Mouse (Mus musculus) CH12.LX (cell line): ENCODE measurements around the gene Tspan14. TPM values are rescaled to one million over a fixed set of nuclear protein-coding genes. Genes with fewer than 3 reads are reported as not detected.

Experiments
- DNase-seq: peaks from one replicate; pipeline ENCODE4 v3.0.0-alpha.2; 2013; ENCODE audit errors: extremely low read depth
- H3K27ac ChIP-seq: 2 replicates; pipeline ENCODE4 v1.5.1; 2012; ENCODE audit warnings: low read depth, mild to moderate bottlenecking, control low read depth, moderate library complexity; ENCODE audit not compliant: insufficient read depth
- H3K27me3 ChIP-seq: replicated peaks from 2 replicates; pipeline ENCODE3; 2012; ENCODE audit warnings: inconsistent platforms
- H3K36me3 ChIP-seq, 2 experiments: replicated peaks in 1 of 2; 2 replicates each; pipeline versions ENCODE3 to v1.6.1; 2012; ENCODE audit warnings: inconsistent platforms in 1 of 2, low read length in 1 of 2, mild to moderate bottlenecking in 1 of 2, mixed read lengths in 1 of 2, moderate library complexity in 1 of 2; ENCODE audit not compliant: control insufficient read depth in 1 of 2, insufficient read depth in 1 of 2
- H3K4me1 ChIP-seq, 2 experiments: 2 replicates each; pipeline ENCODE4 v1.6.1; 2012; ENCODE audit warnings: inconsistent platforms in 1 of 2, moderate library complexity in 1 of 2; ENCODE audit not compliant: insufficient read depth in 2 of 2, control insufficient read depth in 1 of 2
- H3K4me2 ChIP-seq: 2 replicates; pipeline ENCODE4 v1.6.1; 2012; ENCODE audit warnings: low read depth, mild to moderate bottlenecking, control low read depth; ENCODE audit not compliant: poor library complexity, insufficient read depth, severe bottlenecking
- H3K4me3 ChIP-seq, 3 experiments: fragments of 150-350 bp in 1 of 3; sonication (generic) in 1 of 3; replicated peaks in 1 of 3; 2 replicates each; pipeline versions ENCODE3 to v1.5.1; 2011 to 2012; ENCODE audit warnings: low read depth in 2 of 3, low read length in 2 of 3, mild to moderate bottlenecking in 2 of 3, moderate library complexity in 2 of 3, control low read depth in 1 of 3, improper control_type of control experiment in 1 of 3, inconsistent platforms in 1 of 3, mixed read lengths in 1 of 3; ENCODE audit not compliant: poor library complexity in 1 of 3
- H3K79me2 ChIP-seq: replicated peaks from 2 replicates; pipeline ENCODE4 v1.6.1; 2012; ENCODE audit warnings: mild to moderate bottlenecking, moderate library complexity; ENCODE audit not compliant: control insufficient read depth, poor library complexity, insufficient read depth, severe bottlenecking; ENCODE audit errors: extremely low read depth
- H3K9ac ChIP-seq: 2 replicates; pipeline ENCODE4 v1.6.1; 2012; ENCODE audit warnings: low read depth, mild to moderate bottlenecking, control low read depth, moderate library complexity; ENCODE audit not compliant: insufficient read depth
- H3K9me3 ChIP-seq: replicated peaks from 2 replicates; pipeline ENCODE3; 2012; ENCODE audit warnings: low read length, inconsistent platforms, mixed read lengths
- CHD1 ChIP-seq: IDR thresholded peaks from 2 replicates; pipeline ENCODE4 v1.6.1; 2012; ENCODE audit warnings: low read depth, low read length, improper control_type of control experiment, inconsistent platforms
- E2F4 ChIP-seq: IDR thresholded peaks from 2 replicates; pipeline ENCODE4 v1.6.1; 2011; ENCODE audit warnings: low read depth, low read length, improper control_type of control experiment; ENCODE audit not compliant: insufficient replicate concordance
- ETS1 ChIP-seq: conservative IDR thresholded peaks from 2 replicates; pipeline ENCODE4 v1.6.1; 2012; ENCODE audit warnings: low read depth, mild to moderate bottlenecking, inconsistent platforms, low read length, improper control_type of control experiment, moderate library complexity
- JUN ChIP-seq: IDR thresholded peaks from 2 replicates; pipeline ENCODE4 v1.6.1; 2011; ENCODE audit warnings: low read depth, mild to moderate bottlenecking, low read length, improper control_type of control experiment, moderate library complexity; ENCODE audit not compliant: insufficient read depth
- MEF2A ChIP-seq: IDR thresholded peaks from 2 replicates; pipeline ENCODE4 v1.6.1; 2014; ENCODE audit warnings: low read depth, mild to moderate bottlenecking, inconsistent platforms, low read length, improper control_type of control experiment, borderline replicate concordance
- NELFE ChIP-seq: IDR thresholded peaks from 2 replicates; pipeline ENCODE4 v1.6.1; 2011; ENCODE audit warnings: low read depth, low read length, improper control_type of control experiment
- POLR2AphosphoS2 ChIP-seq: IDR thresholded peaks from 2 replicates; pipeline ENCODE4 v1.6.1; 2011; ENCODE audit warnings: low read depth, low read length, improper control_type of control experiment
- RAD21 ChIP-seq: IDR thresholded peaks from 2 replicates; pipeline ENCODE4 v1.6.1; 2011; ENCODE audit warnings: low read depth, mild to moderate bottlenecking, low read length, improper control_type of control experiment, moderate library complexity
- UBTF ChIP-seq: IDR thresholded peaks from 2 replicates; pipeline ENCODE4 v1.6.1; 2012; ENCODE audit warnings: low read depth, mild to moderate bottlenecking, inconsistent platforms, low read length, improper control_type of control experiment, moderate library complexity
- USF1 ChIP-seq: IDR thresholded peaks from 2 replicates; pipeline ENCODE4 v1.6.1; 2014; ENCODE audit warnings: low read depth, mild to moderate bottlenecking, inconsistent platforms, low read length, improper control_type of control experiment
- USF2 ChIP-seq: conservative IDR thresholded peaks from 2 replicates; pipeline ENCODE4 v1.6.1; 2011; ENCODE audit warnings: low read depth, low read length, improper control_type of control experiment
- ZNF384 ChIP-seq: IDR thresholded peaks from 2 replicates; pipeline ENCODE4 v1.6.1; 2012; ENCODE audit warnings: low read depth, low read length, improper control_type of control experiment, inconsistent platforms
- dilution Hi-C: fragments of 300-500 bp; cut with MboI; formaldehyde crosslinking; loops from 2 replicates; pipeline ENCODE4 v1.14.3; 2020; ENCODE audit warnings: low sequenced_read_pairs; ENCODE audit not compliant: extremely low pct_unique_long_range_greater_than_20kb, extremely low pct_ligation_motif_present
- in situ Hi-C: fragments of 300-500 bp; cut with MboI; formaldehyde crosslinking; loops from 3 replicates; pipeline ENCODE4 v1.14.3; 2019; ENCODE audit warnings: low sequenced_read_pairs, low pct_ligation_motif_present, low pct_unique_long_range_greater_than_20kb, mixed read lengths
- polyA plus RNA-seq: library from polyadenylated mRNA; unstranded; fragments of >175 nt; gene quantifications from 2 replicates; pipeline ENCODE4 v1.2.1, GENCODE M21; 2012; ENCODE audit warnings: low read depth; ENCODE audit not compliant: insufficient read length
- total RNA-seq, 2 experiments: library from RNA; depleted of rRNA; stranded (reverse); fragments of 300-350 nt in 1 of 2; fragments of >200 nt in 1 of 2; gene quantifications; 2 replicates each; pipeline ENCODE4 v1.2.3; 2012 to 2014

The Tspan14 gene
- total and polyA plus RNA-seq, 3 experiments: 11.6 to 19.1 (median 14.9) TPM

DNA sequence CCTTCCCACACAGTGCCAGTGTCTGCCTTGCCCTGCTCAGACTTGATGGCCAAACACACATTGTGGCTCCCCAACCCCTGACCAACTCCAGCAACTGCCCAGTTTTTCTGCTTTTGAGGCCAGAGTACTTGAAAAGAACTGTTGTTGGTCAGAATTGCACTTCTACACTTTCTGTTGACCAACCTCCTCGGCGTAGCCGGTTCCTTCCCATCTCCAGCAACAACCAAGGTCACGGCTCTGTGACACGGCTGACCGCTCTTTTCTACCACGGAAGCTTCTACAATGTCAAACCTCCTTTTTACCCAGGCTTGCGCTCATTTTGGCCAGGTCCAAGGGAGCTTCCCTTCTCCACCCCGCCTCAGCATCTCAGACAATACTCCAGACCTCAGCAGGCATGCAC, 34.4 kb downstream of the Tspan14 start:
- peaks cover 3% of the 10 kb centered on the region for H3K79me2 ChIP-seq
- DNase-seq: no peak
- no peak overlapping the region for H3K9ac ChIP-seq
- peaks cover 33 to 99% of the 10 kb centered on the region in 2 experiments for H3K4me1 ChIP-seq
- no peak overlapping the region for H3K4me3 ChIP-seq
- no peaks in the 10 kb centered on the region for H3K27me3 ChIP-seq
- in situ Hi-C loops: no loop called here
- TF ChIP-seq JUN (no peak), USF1 (no peak), POLR2AphosphoS2 (no peak), E2F4 (no peak)
- H3K4me2 ChIP-seq: no peak overlapping the region
- H3K36me3 ChIP-seq: peaks cover 2 to 78% of the 10 kb centered on the region in 2 experiments
- no peak overlapping the region for H3K27ac ChIP-seq
- dilution Hi-C loops: no loop called here
- no peaks in the 10 kb centered on the region for H3K9me3 ChIP-seq

DNA sequence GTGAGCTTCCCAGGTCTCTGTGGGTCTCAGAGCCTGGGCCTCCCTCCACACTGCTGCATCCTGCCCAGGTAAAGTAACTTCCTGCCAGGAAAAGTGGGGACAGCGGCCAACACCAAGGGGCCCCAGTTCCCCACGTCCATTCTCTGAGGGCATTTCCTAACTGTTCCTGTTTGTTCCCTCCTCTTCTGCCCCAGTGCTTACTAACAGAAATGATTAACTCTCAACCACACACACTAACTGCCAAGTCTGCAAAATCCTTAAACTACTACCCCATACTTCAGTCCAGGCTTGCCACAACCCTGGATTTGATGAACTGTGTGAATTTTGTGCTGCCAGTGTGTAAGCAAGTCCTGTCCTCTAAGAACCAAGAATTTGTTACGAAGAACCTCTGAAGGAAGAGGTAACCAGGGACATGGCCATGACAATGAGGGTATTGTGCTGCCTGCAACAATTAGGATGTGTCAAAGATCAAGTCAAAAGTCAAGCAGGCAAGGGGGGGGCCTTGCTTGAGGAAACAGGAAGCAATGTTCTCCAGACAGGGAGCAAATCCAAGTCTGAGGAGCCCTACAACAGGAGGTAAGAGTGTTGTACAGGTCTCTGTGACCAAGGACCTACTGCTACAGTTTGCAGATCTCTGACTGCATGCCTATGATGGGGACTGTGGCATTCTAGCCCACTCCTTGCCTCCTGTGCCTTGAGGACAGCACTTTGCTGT, 35.3 kb downstream of the Tspan14 start:
- dilution Hi-C loops: no loop called here

DNA sequence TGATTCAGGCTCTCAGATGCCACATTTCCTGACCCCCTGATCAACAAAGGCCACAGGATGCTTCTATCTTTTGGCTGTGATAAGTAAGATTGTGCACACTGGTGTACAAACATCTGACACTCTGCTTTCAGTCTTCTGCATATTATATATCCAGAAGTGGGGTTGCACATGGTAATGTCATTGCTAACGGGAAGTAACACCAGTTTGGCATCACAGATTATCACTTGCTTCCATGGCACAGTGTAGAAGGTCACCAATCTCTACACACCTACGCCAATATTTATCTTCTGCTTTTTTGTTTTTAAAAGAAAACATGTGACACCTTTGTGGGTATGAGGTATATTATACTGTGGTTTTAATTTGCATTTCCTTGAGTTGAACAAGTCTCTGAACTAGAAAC, 36.7 kb downstream of the Tspan14 start:
- dilution Hi-C loops (no loop called here), in situ Hi-C loops (no loop called here)
- TF ChIP-seq USF2 (no peak), UBTF (no peak), ETS1 (no peak), CHD1 (no peak), NELFE (no peak), ZNF384 (no peak), MEF2A (no peak)
- peaks cover 6% of the 10 kb centered on the region for H3K79me2 ChIP-seq
- no peak overlapping the region for H3K9ac ChIP-seq
- no peaks in the 10 kb centered on the region for H3K9me3 ChIP-seq
- H3K4me3 ChIP-seq: no peak overlapping the region
- H3K27me3 ChIP-seq: no peaks in the 10 kb centered on the region
- H3K27ac ChIP-seq: no peak overlapping the region
- H3K36me3 ChIP-seq: peaks cover 6 to 75% of the 10 kb centered on the region in 2 experiments
- H3K4me1 ChIP-seq: peaks cover 24 to 91% of the 10 kb centered on the region in 2 experiments
- no peak for DNase-seq
- no peak overlapping the region for H3K4me2 ChIP-seq

More for the DNA sequence above, 35.3 kb downstream of the Tspan14 start:
- in situ Hi-C loops: no loop called here
- Histone ChIP-seq H3K27ac (no peak overlapping the region), H3K36me3 (peaks cover 6 to 77% of the 10 kb centered on the region in 2 experiments), H3K4me1 (peaks cover 27 to 97% of the 10 kb centered on the region in 2 experiments), H3K9ac (no peak overlapping the region), H3K4me3 (no peak overlapping the region), H3K79me2 (peaks cover 3% of the 10 kb centered on the region), H3K4me2 (no peak overlapping the region), H3K9me3 (no peaks in the 10 kb centered on the region), H3K27me3 (no peaks in the 10 kb centered on the region)
- TF ChIP-seq RAD21: no peak
- TF ChIP-seq JUN: no peak
- no peak for TF ChIP-seq E2F4
- TF ChIP-seq POLR2AphosphoS2: no peak
- DNase-seq: no peak
